Mouse (Mus musculus) olfactory bulb, adult 2 months (tissue): ENCODE measurements around the gene Lmna. TPM values are rescaled to one million over a fixed set of nuclear protein-coding genes. Genes with fewer than 3 reads are reported as not detected.

ENCODE experiments used
- H3K27ac ChIP-seq: fragments of 200-500 bp; 2 replicates; pipeline ENCODE4 v1.5.1; 2012; ENCODE audit warnings: low read depth, low read length; ENCODE audit not compliant: insufficient read depth
- H3K4me1 ChIP-seq: fragments of 200-500 bp; 2 replicates; pipeline ENCODE4 v1.6.1; 2012; ENCODE audit warnings: low read length; ENCODE audit not compliant: control insufficient read depth, insufficient read depth
- H3K4me3 ChIP-seq: fragments of 200-500 bp; 2 replicates; pipeline ENCODE4 v1.5.1; 2012; ENCODE audit warnings: mild to moderate bottlenecking, low read depth, low read length, moderate library complexity; ENCODE audit not compliant: insufficient read depth
- CTCF ChIP-seq: fragments of 200-500 bp; IDR thresholded peaks from 2 replicates; pipeline ENCODE4 v1.5.1; 2012; ENCODE audit warnings: low read depth, mild to moderate bottlenecking, low read length, moderate library complexity; ENCODE audit not compliant: insufficient read depth
- POLR2A ChIP-seq: fragments of 200-500 bp; IDR thresholded peaks from 2 replicates; pipeline ENCODE4 v1.6.1; 2012; ENCODE audit warnings: mild to moderate bottlenecking, low read depth, low read length, moderate library complexity; ENCODE audit not compliant: insufficient read depth
- WGBS: fragments of 180-500 bp; shearing (Covaris S2); methylation state at CpG from one replicate; pipeline ENCODE4 v1.1.7; 2018; 5-methylcytosine and 5-hydroxymethylcytosine counted together
- polyA plus RNA-seq: library from polyadenylated mRNA; stranded (reverse); fragments of >200 nt; gene quantifications from 2 replicates; pipeline ENCODE4 v1.2.4, GENCODE M21; 2012; ENCODE audit warnings: low replicate concordance; ENCODE audit not compliant: missing spikeins, insufficient read depth, insufficient read length

Lmna gene
- polyA plus RNA-seq, 1 experiment = not detected

DNA sequence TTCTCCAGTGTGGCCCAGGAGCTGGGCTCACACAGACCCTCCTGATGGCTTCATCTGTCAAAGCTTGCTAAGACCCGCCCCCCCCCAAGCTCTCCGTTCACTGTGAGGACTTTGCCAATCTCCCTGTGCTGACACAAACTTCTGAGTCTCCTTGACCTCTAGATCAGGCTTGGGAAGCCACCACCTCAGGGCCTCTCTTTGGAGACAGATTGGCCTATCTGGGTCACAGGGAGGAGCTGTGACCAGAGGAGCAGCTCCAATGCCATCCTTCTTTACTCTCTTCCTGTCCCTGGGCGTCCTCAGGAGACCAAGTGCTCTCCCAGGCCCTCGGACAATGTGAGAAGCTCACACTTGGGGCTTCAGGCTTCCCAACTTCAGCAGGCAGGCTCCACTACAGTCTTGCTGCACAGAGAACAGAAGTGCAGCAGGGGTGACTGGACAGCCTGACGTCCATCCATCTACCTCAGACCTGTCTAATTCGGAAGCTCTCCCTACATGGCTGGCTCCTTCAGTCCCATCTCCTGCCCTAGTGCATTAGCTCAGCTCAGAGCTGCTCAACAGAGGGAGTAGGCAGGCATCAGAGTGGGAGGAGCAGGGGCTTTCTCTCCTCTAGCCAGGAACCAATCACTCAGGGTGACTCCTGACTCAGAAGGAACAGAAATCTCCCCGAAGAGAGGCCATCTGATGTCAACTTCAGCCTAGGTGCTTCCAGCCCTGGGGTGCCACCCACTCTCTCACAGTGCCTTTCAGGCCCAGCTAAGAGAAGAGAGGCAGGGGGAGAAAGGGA lies 52.8 kb downstream of the Lmna start:
- no peak overlapping the region for H3K27ac ChIP-seq
- 71% methylated on average over 7 of the region's 7 CpGs for WGBS

DNA sequence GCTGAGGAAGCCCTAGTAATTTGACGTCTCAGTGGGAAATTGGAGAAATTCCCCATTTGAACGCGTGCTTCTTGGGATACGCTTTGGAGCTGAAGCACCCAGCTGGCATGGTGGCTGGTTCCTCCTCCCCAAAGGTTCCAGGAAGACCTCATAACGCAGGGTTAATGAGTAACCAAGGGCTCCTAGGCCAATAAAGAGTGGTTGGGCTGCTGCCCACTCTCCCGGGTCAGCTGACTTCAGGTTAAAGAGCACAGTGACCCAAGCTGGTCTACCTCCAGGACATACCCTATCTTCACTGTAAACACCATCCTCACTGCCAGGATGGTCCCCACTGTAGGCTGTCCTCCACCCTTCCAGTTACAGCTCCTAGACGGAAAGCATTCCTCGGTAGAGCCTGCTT lies 53.4 kb downstream of the Lmna start:
- 84% methylated on average over 8 of the region's 8 CpGs for WGBS

More for the DNA sequence above, 52.8 kb downstream of the Lmna start:
- Histone ChIP-seq H3K4me3 (peak overlapping the region; percentile 2; the same call in 1 of the 2 replicates), H3K4me1 (peaks cover 52% of the 10 kb centered on the region)
- TF ChIP-seq POLR2A = no peak
- no peak for TF ChIP-seq CTCF

DNA sequence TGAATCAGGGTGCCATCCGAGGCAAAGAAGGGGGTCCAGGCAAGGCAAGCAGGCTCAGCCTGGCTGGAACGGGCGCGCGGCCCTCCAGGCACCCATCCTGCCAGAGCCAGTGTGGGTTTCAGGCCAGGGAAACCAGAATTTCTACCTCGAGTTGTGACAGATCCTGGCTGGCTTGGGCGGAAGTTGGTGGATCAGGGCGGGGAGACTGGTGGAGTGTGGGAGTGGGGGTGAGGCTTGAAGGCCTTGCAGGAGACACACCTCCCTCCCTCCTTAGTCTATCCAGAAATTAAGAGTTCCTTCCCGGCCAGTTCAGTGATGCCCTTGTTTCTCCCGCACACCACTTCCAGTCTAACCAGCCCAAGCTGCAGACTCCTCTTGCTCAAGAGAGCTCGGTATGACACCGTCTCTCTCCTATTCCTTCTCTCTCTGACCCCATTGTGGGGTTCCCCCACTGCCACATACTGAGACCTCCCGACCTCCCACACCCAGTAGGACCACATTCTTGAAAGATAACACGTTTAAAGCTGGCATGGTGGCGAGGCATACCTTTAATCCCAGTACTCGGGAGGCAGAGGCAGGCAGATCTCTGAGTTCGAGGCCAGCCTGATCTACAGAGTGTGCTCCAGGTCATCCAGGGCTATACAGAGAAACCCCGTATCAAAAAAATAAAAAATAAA lies 54.0 kb downstream of the Lmna start:
- peaks cover 44% of the 10 kb centered on the region for H3K4me1 ChIP-seq
- 75% methylated on average over 18 of the region's 18 CpGs for WGBS
- H3K4me3 ChIP-seq = no peak overlapping the region
- TF ChIP-seq CTCF = no peak
- TF ChIP-seq POLR2A = no peak
- H3K27ac ChIP-seq = no peak overlapping the region

More for the DNA sequence above, 53.4 kb downstream of the Lmna start:
- TF ChIP-seq POLR2A = no peak
- TF ChIP-seq CTCF = no peak
- Histone ChIP-seq H3K4me3 (no peak overlapping the region), H3K4me1 (peaks cover 49% of the 10 kb centered on the region), H3K27ac (no peak overlapping the region)

DNA sequence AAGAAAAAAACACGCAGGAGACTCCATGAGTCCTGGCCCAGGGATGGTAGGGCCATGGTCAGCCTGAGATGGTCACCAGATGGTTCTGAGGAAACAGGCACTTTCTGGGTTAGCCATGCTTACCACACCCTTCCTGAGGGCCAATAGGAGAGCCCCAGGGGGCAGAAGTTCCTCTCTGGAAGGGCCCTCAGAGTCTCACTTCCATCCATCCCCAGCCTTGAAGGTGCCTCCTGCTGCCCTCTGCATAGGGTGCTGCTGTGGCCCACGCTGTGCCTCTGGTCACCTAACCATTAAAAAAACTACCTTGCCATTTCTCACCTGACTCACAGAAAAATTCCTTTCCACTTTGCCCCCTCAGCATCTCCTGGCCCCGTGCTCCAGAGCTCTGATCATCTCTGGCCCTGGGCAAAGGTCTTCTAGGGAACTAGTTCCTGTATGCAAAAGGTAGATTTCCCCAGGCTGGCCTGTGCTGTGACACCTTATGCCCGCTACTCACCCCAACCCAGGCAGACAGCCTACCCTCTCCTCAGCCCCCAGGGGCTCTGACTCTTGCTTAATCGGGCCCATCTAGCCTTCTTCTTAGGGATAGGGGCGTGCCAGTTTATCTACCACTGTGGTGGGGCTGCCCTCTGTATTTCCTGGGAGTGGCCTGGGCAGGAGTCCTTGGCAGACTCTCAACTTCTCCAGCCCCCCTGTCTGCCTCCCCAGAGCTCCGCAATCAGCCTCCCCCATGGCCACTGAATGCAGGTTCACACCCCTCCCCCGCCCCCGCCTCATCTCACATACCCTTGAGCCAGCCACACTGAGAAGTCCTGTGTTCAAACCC lies 54.8 kb downstream of the Lmna start:
- Histone ChIP-seq H3K27ac (no peak overlapping the region), H3K4me3 (no peak overlapping the region), H3K4me1 (peaks cover 39% of the 10 kb centered on the region)
- no peak for TF ChIP-seq POLR2A
- no peak for TF ChIP-seq CTCF
- 67% methylated on average over 9 of the region's 9 CpGs for WGBS

DNA sequence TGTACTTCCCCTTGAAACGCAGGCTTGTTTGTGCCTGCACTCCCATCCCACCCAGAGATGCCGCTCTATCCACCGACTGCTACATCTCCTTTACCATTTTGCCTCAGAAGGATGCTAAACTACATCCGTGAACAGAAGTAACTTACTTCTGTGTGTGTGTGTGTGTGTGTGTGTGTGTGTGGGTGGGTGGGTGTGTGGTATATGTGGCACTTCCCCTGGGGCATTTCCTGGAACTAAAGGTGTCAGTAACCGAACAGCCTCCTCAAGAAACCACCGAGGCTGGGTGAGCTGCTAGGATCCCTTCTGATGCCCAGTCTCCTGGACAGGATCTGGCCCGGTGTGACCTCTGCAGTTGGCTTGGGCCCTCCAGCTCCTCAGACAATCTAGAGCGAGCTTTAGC lies 55.8 kb downstream of the Lmna start:
- Histone ChIP-seq H3K27ac (no peak overlapping the region), H3K4me3 (no peak overlapping the region), H3K4me1 (peaks cover 41% of the 10 kb centered on the region)
- TF ChIP-seq CTCF = no peak
- TF ChIP-seq POLR2A = no peak
- 67% methylated on average over 8 of the region's 8 CpGs for WGBS

DNA sequence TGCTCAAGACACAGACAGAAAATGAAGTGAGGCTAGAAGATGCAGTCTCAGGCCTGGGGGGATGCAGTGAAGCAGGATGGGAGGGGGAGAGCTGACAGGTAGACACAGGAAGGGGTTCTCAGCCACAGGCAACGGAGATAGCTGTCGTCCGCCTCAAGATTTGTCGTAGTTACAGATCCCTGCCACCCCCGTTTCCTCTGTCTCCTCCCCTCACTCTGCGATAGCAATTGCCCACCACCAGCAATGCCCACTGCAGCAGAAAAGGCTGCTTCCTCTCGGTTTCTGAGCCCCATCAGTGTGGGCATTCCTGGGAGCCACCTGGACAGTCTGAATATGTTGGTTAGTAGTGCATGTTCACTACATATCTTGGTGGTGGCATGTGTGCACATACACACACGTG lies 56.4 kb downstream of the Lmna start:
- no peak overlapping the region for H3K4me3 ChIP-seq
- H3K27ac ChIP-seq = no peak overlapping the region
- TF ChIP-seq CTCF = no peak
- no peak for TF ChIP-seq POLR2A
- whole genome bisulfite sequencing = 69% methylated on average over 8 of the region's 8 CpGs
- H3K4me1 ChIP-seq = peaks cover 38% of the 10 kb centered on the region

DNA sequence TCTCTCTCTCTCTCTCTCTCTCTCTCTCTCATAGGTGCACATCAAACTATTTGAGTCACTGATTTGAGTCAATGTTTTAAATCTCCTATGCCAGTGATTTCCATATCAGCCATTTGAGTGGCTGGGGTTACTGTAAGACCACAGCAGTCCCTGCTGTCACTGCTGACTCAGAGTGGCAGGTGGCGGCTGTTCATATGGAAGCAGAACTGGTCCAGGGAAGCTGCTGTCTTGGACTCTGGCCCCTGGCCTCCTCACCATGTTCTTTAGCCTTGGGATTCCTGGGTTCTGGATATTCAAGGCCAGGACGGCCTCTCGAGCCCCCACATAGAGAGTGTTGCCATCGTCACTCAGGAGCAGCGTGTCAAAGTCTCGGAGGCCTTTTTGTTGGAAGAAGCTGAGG lies 57.0 kb downstream of the Lmna start:
- 90% methylated on average over 6 of the region's 6 CpGs for WGBS

DNA sequence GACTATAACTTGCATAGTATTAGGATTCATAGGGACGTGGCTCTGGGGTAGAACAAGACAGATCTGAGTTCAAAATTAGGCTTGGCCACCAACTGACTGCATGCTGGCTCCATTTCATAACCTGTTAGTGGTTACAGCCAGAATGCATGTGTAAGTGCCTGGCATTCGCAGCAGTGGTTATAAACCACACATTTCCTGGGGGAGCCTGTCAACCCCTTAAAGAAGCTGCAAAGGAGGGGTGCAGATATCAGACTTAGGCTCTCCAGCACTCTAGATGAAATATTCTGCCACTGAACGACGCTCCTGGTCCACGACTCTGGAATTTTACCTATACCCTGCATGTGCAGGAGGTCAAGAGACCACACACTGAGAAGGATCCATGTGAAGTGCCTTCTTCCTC lies 57.5 kb downstream of the Lmna start:
- WGBS = 87% methylated on average over 5 of the region's 5 CpGs
- TF ChIP-seq CTCF = no peak
- no peak for TF ChIP-seq POLR2A

More for the DNA sequence above, 57.0 kb downstream of the Lmna start:
- Histone ChIP-seq H3K4me3 (no peak overlapping the region), H3K4me1 (peaks cover 33% of the 10 kb centered on the region), H3K27ac (no peak overlapping the region)
- no peak for TF ChIP-seq CTCF
- no peak for TF ChIP-seq POLR2A

More for the DNA sequence above, 57.5 kb downstream of the Lmna start:
- Histone ChIP-seq H3K27ac (no peak overlapping the region), H3K4me1 (peaks cover 28% of the 10 kb centered on the region), H3K4me3 (no peak overlapping the region)
